Mouse (Mus musculus) limb, embryonic 12.5 days (tissue): ENCODE measurements around the gene 9930111J21Rik1. TPM values are rescaled to one million over a fixed set of nuclear protein-coding genes. Genes with fewer than 3 reads are reported as not detected.
"Not testable (repeated sequence)": the region's sequence is repeated elsewhere in the genome, so short reads cannot be mapped to it uniquely, and the experiment has no call there.

Experiments
- ATAC-seq: fragments of 200-750 bp; cut with Nextera tagmentation; 2 replicates; pipeline ENCODE4 v1.8.0; 2017; ENCODE audit warnings: low read depth, moderate TSS enrichment; ENCODE audit not compliant: insufficient number of reproducible peaks, insufficient read depth, low FRiP score, low TSS enrichment
- H3K27ac ChIP-seq: fragments of 300-500 bp; sonication (generic); 2 replicates; pipeline ENCODE4 v1.5.1; 2016; ENCODE audit warnings: mild to moderate bottlenecking, moderate library complexity
- H3K27me3 ChIP-seq: fragments of 300-500 bp; sonication (generic); 2 replicates; pipeline ENCODE4 v1.6.1; 2016; ENCODE audit warnings: mild to moderate bottlenecking, moderate library complexity
- H3K36me3 ChIP-seq: fragments of 300-500 bp; sonication (generic); 2 replicates; pipeline ENCODE4 v1.6.1; 2016; ENCODE audit warnings: mild to moderate bottlenecking, moderate library complexity
- H3K4me1 ChIP-seq: fragments of 300-500 bp; sonication (generic); replicated peaks from 2 replicates; pipeline ENCODE4 v1.6.1; 2016
- H3K4me2 ChIP-seq: fragments of 300-500 bp; sonication (generic); 2 replicates; pipeline ENCODE4 v1.6.1; 2016; ENCODE audit warnings: mild to moderate bottlenecking, moderate library complexity
- H3K4me3 ChIP-seq: fragments of 300-500 bp; sonication (generic); replicated peaks from 2 replicates; pipeline ENCODE4 v1.5.1; 2016; ENCODE audit warnings: mild to moderate bottlenecking
- H3K9ac ChIP-seq: fragments of 300-500 bp; sonication (generic); replicated peaks from 2 replicates; pipeline ENCODE4 v1.6.1; 2016; ENCODE audit warnings: mild to moderate bottlenecking, moderate library complexity
- H3K9me3 ChIP-seq: fragments of 300-500 bp; sonication (generic); 2 replicates; pipeline ENCODE4 v1.6.1; 2016; ENCODE audit warnings: mild to moderate bottlenecking, moderate library complexity
- WGBS: fragments of 180-500 bp; shearing (Covaris S2); methylation state at CpG from one replicate; pipeline ENCODE4 v1.1.7; 2016; 5-methylcytosine and 5-hydroxymethylcytosine counted together
- polyA plus RNA-seq: library from polyadenylated mRNA; unstranded; fragments of >200 nt; fragmentation: Nextera tagmentation; extraction: Ambion mirVana; gene quantifications from 2 replicates; pipeline ENCODE4 v1.2.1, GENCODE M21; 2016

Gene 9930111J21Rik1
- polyA plus RNA-seq, 1 experiment from 2014 or later, result 0.19 TPM

DNA sequence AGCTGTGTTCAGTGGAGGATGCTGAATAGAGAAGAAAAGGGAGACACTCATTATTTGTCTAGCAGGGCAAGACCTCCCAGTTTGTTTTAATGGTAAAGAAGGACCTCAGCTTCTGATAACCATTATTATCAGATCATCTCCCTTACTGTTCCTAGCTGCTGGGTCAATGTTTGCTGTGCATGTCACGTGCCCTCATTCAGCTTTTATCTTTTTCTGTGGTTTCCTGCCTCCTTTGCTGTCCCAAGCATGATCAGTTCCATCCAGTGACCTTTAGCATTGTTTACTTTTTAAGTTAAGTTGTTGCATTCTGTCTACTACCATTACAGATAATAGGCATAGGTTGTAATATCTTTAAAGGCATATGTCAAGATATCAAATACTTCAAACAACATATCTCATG, 70.7 kb downstream of the 9930111J21Rik1 start:
- H3K9me3 ChIP-seq, result no peaks in the 10 kb centered on the region
- WGBS, result 74% methylated on average over 1 of the region's 1 CpGs
- H3K27me3 ChIP-seq, result no peaks in the 10 kb centered on the region
- no peak overlapping the region for H3K27ac ChIP-seq
- H3K4me2 ChIP-seq, result no peak overlapping the region
- no peak overlapping the region for H3K9ac ChIP-seq
- H3K4me3 ChIP-seq, result no peak overlapping the region
- no peaks in the 10 kb centered on the region for H3K4me1 ChIP-seq
- ATAC-seq, result no peak
- no peaks in the 10 kb centered on the region for H3K36me3 ChIP-seq

DNA sequence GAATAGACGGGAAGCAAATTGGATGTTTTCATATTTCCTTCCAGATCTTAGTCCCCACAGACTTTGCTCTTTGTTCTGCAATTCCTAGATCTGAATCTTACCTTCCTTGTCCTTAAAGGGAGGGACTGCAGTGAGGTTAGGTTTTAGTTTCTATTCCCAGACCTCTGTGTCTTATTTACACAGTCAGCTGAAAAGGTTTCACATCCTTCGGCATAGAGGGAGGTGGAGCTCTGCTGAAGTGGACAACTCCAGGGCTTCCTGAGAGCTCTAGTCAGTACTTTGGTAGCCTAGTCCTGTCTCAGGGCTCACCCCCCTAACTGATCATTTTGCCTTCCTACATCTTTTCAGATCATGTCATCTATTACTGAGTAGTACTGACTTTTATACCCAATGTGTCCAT, 77.2 kb downstream of the 9930111J21Rik1 start, which contains the start of gene Gm5431:
Gene Gm5431 (minus strand): TSS at position 194 of the 400 bp plus-strand sequence.
- Histone ChIP-seq H3K4me2 (no peak within 1 kb of the TSS), H3K9me3 (no peaks in the 10 kb centered on the region)
- WGBS, result 72% methylated on average over 2 of the region's 2 CpGs

DNA sequence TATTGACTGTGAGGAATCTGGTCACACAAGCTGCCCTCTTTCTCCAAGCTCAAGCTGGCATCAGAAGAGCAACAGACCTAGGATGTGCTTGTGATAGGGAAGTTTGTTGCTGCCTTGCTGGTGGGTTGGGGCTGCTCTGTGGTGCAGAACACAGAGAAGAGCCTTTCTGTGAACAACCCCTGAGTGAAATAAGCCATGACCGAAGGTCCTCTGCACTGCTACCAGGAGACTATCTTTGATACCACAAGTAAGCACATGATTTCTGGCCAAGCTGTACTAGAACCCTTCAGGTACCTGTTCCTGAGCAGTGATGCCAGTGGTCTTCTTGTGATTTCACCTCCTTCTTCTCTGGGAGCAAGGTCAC, 77.6 kb downstream of the 9930111J21Rik1 start:
- H3K4me3 ChIP-seq, ATAC-seq, H3K4me2 ChIP-seq, H3K36me3 ChIP-seq, H3K27me3 ChIP-seq, H3K9ac ChIP-seq, H3K27ac ChIP-seq, H3K9me3 ChIP-seq, H3K4me1 ChIP-seq: not testable (repeated sequence)
- 96% methylated on average over 1 of the region's 1 CpGs for WGBS

More for the DNA sequence above, 77.2 kb downstream of the 9930111J21Rik1 start, which contains the start of gene Gm5431:
- H3K4me3 ChIP-seq, result no peak within 1 kb of the TSS
- no peak within 1 kb of the TSS for H3K9ac ChIP-seq
- no peaks in the 10 kb centered on the region for H3K27me3 ChIP-seq
- H3K27ac ChIP-seq, result no peak within 1 kb of the TSS
- ATAC-seq, result no peak
- no peaks in the 10 kb centered on the region for H3K36me3 ChIP-seq
- H3K4me1 ChIP-seq, result no peaks in the 10 kb centered on the region

DNA sequence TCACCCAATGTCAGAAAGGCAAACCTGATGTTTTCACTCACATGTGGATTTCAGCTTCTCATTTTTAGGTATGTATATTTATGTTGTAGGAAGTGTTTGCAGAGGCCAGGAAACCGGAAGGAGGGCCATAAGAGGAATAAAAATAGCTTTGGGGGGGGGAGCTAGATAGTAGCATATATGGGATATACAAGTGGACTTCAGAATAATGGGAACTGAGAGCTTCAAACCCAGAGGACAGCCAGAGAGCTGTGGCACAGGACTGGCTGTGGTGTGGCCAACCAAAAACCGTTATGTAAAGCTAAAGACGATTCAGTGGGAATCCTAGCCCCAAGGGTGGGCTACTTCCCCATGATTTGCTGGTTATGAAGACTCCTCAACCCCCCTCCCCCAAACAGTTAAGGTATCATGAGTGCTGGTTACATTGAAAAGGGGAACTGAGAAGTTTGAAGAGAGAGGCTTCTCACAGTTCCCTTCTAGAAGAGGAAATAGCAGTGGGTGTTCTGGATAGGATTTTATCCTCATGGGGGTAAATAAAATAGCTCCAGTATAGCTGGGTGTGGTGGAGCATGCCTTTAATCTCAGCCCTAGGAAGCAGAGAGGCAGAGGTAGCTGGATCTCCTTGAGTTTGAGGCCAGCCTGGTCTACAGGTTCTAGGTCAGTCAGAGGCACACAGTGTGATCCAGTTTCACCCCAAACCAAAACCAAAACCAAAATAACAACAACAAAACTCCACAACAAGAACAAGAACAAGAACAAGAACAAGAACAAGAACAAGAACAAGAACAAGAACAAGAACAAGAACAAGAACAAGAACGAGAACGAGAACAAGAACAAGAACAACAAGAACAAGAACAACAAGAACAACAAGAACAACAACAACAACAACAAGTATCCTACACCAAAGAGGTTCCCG, 78.3 kb downstream of the 9930111J21Rik1 start:
- not testable (repeated sequence) for H3K4me2 ChIP-seq, H3K4me1 ChIP-seq, ATAC-seq, H3K4me3 ChIP-seq, H3K27me3 ChIP-seq, H3K9me3 ChIP-seq, H3K9ac ChIP-seq, H3K27ac ChIP-seq, H3K36me3 ChIP-seq
- WGBS, result 80% methylated on average over 6 of the region's 6 CpGs

DNA sequence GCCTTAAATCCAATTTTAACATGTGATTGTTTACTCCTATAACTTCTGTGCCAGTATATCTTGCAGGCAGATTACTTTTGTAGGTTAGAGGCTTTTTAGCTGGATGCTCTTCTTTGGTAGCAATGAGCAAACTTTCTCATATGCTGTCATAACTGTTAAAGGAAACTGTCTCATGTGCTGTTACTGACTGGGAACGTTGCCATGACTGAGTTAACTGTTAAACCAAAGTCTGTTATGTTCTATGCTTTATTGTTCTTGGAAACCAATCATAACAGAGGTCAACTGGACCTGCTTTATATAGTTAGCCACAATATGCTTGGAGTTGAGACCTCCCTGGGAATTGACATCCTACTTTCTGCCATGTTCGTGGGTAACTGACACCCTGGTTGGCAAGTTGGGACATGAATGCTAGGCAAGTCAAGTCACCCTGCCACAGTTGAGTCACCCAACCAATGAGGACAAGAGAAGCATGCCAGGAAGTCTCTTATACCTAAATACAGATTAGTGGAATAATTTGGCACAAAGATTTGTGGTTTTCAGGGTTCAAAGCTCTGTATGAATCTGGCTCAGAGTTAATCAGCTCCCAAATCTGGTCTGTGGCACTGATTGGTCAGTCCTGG, 80.3 kb downstream of the 9930111J21Rik1 start:
- H3K27ac ChIP-seq, result no peak overlapping the region
- no peak overlapping the region for H3K9ac ChIP-seq
- H3K36me3 ChIP-seq, result no peaks in the 10 kb centered on the region
- H3K4me1 ChIP-seq, result no peaks in the 10 kb centered on the region
- H3K9me3 ChIP-seq, result no peaks in the 10 kb centered on the region
- no peak overlapping the region for H3K4me2 ChIP-seq
- no peak overlapping the region for H3K4me3 ChIP-seq
- no peak for ATAC-seq
- 78% methylated on average over 2 of the region's 2 CpGs for WGBS
- H3K27me3 ChIP-seq, result no peaks in the 10 kb centered on the region

Other genes with a start within 250 kb of the 9930111J21Rik1 start
- gene Rack1, start 179.1 kb downstream of the 9930111J21Rik1 start, polyA plus RNA-seq, result 646 and 685 TPM in 2 replicates
- gene Trim41, start 162.0 kb downstream of the 9930111J21Rik1 start, polyA plus RNA-seq, result 6.0 and 7.3 TPM in 2 replicates
- gene Trim7, start 153.3 kb downstream of the 9930111J21Rik1 start, polyA plus RNA-seq, result 0.34 and 1.3 TPM in 2 replicates
- 4.2 and 13.6 TPM in 2 replicates for gene Gm12184, start 152.7 kb downstream of the 9930111J21Rik1 start, polyA plus RNA-seq
- gene Irgm1, start 107.7 kb downstream of the 9930111J21Rik1 start, polyA plus RNA-seq, result 2.2 and 2.9 TPM in 2 replicates
- gene Gm5431, start 77.2 kb downstream of the 9930111J21Rik1 start, polyA plus RNA-seq, result 0.15 TPM in 2 replicates
- gene Psme2b, start 33.2 kb downstream of the 9930111J21Rik1 start, polyA plus RNA-seq, result 0.85 and 2.3 TPM in 2 replicates
- gene Olfr56, start 509 bp downstream of the 9930111J21Rik1 start, polyA plus RNA-seq, result 0.18 TPM in 1 of 2 replicates, not detected in the other
- gene Gm12185, start 12.8 kb upstream of the 9930111J21Rik1 start, polyA plus RNA-seq, result not detected in 2 replicates
- not detected in 2 replicates for gene Tgtp1, start 14.8 kb upstream of the 9930111J21Rik1 start, polyA plus RNA-seq
- 0.23 and 0.26 TPM in 2 replicates for gene 9930111J21Rik2, start 71.8 kb upstream of the 9930111J21Rik1 start, polyA plus RNA-seq
- gene Tgtp2, start 84.8 kb upstream of the 9930111J21Rik1 start, polyA plus RNA-seq, result not detected in 2 replicates
- 0.56 and 0.69 TPM in 2 replicates for gene Ifi47, start 97.2 kb upstream of the 9930111J21Rik1 start, polyA plus RNA-seq
- not detected in 2 replicates for gene Olfr1396, start 135.5 kb upstream of the 9930111J21Rik1 start, polyA plus RNA-seq
- gene Olfr1395, start 162.9 kb upstream of the 9930111J21Rik1 start, polyA plus RNA-seq, result not detected in 2 replicates
- gene Olfr1394, start 175.0 kb upstream of the 9930111J21Rik1 start, polyA plus RNA-seq, result not detected in 2 replicates
- 0.33 and 0.87 TPM in 2 replicates for gene Btnl9, start 207.8 kb upstream of the 9930111J21Rik1 start, polyA plus RNA-seq
- 50.4 and 58.5 TPM in 2 replicates for gene Zfp62, start 223.9 kb upstream of the 9930111J21Rik1 start, polyA plus RNA-seq